Mouse (Mus musculus): ENCODE measurements around the gene Rnf114.

DNA sequence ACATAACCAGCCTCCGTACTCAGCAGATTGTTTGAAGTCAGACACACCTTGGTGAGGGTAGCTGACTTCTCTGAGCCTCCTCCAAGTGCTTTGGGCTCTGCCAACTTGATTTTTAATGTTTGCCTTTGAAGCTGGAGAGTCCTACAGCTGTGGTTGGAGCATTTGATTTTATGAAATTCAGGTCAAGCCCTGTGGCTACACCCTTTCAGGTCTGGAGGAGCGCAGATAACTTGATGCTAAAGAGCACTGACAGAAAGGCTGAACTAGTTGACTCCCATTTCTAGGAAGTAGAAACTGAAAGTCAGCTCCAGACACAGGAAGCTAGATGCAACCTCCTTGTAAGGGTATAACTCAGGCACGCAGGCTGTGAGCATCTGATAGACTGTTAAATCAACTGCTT is 12.7 kb downstream of the Rnf114 start:
- TF ChIP-seq CTCF (IDR thresholded peaks at IDR 0.05; ENCODE audit: borderline replicate concordance, extremely low read depth, insufficient read depth, insufficient read length) (no peak), POLR2A (IDR thresholded peaks at IDR 0.05; ENCODE audit: borderline replicate concordance, extremely low read depth, insufficient read depth, insufficient read length, poor library complexity, severe bottlenecking) (no peak)

Measured in brain, embryonic 14.5 days (tissue).